Mouse (Mus musculus): ENCODE measurements at regions not wholly inside any gene's neighbourhood (a gene's known extent, or its start where the extent isn't known, plus 50 kb on each side); places are given as distances from the start of the nearest gene placed in this dataset.

GRCm38 (mm10) chr9:30552721-30553120, 125.8 kb downstream of the Snx19 start:
- TF ChIP-seq CTCF (IDR thresholded peaks at IDR 0.05; ENCODE audit: insufficient read depth, low read length) (no peak), POLR2A (IDR thresholded peaks at IDR 0.05; ENCODE audit: borderline replicate concordance, extremely low read depth, low read depth, low read length) (no peak)
